Mouse (Mus musculus): ENCODE results near the gene Prkca. TPM values are rescaled to one million over a fixed set of nuclear protein-coding genes. Genes with fewer than 3 reads are reported as not detected.
A peak's percentile ranks its signal among the peaks of the same experiment; 100 is the strongest.

Prkca gene
- total RNA-seq, 2 experiments from 2014 or later = 166 to 177 TPM

DNA sequence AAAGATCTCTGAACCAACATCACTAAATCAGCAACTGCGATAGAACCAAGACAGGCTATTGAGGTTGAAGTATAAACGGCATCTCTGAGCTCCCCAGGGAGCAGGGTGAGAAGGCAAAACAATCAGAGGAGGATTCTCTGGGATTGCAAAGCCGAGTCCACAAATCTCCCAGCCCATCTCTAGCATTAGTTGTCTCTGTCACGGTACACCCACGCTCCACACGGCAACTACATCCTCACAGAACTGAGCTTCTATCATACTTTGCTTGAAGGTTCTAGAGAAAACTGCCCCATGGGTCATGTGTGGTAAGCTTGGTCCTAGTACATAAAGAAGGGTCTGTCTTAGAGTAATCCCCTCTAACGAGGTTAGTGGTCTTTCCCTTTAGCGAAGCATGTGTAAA, 280.6 kb downstream of the Prkca start:
- peak; percentile 42 to 43 for DNase-seq (ENCODE audit: low spot score in 2 of 2)
- intact Hi-C loops (cut with DNase I) = no loop called here

DNA sequence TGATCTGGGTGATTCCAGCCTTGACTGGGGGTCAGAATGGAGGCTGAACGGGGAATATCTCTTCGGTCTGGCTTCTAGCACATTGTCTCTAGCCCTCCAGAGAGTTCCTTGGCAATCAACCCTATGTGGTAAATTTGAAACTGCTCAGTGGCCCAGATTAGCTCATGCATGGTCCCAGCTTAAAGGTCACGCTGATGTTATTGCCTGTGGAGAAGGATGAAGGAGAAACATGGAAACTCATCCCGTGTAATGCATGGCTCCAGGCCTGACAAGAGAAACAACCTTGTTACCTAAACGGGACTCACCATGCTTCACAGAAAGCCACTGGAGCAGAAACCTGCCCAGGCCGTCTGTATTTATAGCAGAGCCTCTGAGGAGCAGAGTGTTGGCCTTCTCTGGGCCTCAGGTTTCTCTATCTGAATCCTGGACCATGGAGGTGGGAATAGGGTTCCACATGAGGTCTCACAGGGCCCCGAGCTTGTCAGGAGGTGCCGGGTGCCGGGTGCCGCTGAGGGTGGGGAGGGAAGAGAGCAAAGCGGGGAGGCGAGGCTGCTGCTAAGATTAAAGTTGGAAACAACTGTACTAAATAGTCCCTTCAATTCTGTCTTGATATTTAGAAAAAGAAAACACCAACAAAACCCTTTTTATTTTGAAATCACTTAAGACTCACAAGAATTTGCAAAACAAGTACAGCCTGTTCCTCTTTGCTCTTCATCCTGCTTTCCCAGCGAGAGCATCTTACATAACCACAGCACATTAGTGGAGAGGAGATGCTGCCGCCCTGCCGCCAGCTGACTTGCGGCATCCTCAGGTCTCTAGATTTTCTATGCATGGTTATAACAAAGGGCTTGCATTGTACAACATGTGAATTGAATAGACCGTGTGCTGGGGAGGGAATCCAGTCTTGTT, 281.9 kb downstream of the Prkca start:
- intact Hi-C loops (cut with DNase I) = no loop called here
- peak; percentile 59 to 65 for DNase-seq (ENCODE audit: low spot score in 2 of 2)

DNA sequence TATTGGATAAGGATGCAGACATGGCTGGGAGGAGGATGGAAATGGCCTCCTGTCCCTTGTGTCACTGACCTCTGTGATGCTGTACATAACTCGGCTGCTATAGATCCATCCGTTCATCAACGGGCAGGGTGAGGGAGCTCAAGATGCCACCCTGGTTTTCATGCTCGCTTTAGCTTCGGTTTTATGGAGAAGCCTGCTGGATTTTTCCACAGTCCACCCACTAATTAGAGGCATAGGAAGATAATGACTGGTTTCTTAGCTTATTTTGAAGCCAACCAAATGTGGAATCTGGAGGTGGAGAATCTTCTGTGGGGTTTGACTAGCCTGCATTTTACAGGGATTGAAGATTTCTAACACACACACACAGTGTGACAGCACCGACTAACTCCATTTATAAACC, 286.6 kb downstream of the Prkca start:
- intact Hi-C loops (cut with DNase I) = no loop called here
- DNase-seq (ENCODE audit: low spot score in 2 of 2) = no peak

DNA sequence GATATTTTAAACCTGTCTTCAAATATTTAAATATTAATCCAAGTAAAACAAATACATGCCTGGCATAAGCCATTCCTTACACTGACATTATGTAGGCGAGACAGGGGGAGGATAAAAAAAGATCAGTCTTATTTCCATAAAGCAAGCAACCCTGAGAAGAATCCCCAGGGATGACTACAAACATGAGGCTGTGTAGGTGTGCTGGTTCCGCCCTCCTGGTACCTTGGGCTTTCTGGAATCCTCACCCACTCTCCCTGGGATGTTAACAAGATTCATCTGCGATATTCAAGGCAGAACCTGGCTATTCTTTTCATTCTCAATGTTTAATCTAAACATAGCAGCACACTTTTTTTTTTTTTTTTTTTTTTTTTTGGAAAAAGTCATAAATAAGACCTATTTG, 289.1 kb downstream of the Prkca start:
- no peak for DNase-seq (ENCODE audit: low spot score in 2 of 2)
- intact Hi-C loops (cut with DNase I) = no loop called here

DNA sequence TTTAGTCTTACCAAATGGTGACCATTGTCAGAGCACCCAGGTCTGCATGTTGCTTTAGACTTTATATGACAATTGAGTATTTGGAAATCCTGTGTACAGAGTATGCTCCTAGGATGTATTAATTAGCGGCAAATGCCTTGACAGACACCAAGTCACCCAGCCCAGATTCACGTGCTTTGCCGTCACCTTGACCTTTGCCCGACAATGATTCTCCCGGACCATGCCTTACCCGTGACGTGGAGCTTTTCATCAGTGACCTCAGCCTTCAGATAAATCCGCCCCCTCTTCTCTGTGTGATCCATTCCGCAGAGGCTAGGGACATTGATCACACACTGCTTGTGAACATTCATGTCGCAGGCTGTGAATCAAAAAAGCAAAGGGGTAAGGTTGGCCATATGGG, 290.0 kb downstream of the Prkca start:
- DNase-seq (ENCODE audit: low spot score in 2 of 2) = no peak
- intact Hi-C loops (cut with DNase I) = no loop called here

DNA sequence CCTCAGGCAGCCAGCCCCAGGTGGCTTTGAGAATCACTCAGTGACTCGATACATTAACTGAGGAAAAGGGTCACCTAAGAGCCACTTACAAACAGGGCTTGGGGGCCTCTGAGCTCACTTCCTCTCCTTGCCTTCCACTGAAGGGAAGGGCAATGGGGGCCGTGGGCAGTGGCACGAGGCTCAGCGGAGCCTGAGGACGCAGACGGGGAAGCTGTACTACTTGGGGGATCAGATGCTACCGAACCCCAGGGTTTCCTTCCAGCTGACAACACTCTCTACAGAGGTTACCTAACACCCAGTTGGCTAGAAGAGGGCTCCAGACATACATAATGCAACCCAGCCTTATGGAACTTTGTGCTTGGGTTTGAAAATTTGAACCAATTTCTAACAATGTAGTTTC, 302.1 kb downstream of the Prkca start:
- intact Hi-C loops (cut with DNase I) = no loop called here

DNA sequence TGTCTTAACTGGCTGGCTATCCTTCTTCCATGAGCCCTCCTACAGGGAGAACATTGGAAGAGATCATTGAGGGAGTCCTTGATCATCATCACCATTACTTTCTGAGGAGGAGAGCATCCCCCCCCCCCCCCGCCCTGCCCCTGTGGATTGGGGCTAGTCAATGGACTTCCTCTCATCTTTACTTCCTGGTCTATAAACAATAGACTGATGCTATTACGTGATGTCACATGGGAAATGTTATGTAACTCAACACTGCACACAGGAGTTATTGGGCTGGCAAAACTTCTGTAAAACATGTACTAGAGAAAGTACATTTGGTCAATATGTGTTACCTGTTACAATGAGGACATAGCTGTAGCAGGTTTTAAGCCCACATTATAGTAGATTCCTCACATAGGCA, 302.9 kb downstream of the Prkca start:
- intact Hi-C loops (cut with DNase I) = no loop called here
- DNase-seq (ENCODE audit: low spot score in 2 of 2) = no peak

More for the DNA sequence above, 302.1 kb downstream of the Prkca start:
- DNase-seq (ENCODE audit: low spot score in 2 of 2) = no peak

DNA sequence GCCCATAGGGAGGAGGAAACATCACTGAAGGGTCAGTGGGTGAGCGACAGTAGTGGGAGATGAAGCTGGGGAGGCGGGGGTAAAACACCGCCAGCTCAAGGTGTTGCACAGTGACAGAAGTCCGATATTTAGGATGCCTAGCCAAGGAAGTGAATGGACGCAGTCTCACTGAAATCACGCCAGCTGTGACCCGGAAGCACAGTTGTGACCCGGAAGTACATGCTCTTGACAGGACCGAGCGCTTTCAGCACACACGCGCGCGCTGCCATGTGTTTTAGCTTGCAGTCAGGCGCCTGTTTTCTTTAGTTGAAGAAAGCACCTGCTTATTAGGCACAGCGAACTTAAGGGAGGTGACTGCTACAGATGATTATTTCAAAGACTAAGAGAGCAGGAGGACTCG, 304.0 kb downstream of the Prkca start:
- no peak for DNase-seq (ENCODE audit: low spot score in 2 of 2)
- intact Hi-C loops (cut with DNase I) = loop anchor here (1.0 to 10.0 kb wide), 2 partner anchors 109 to 305 kb away; partner anchors contain the start of genes Apoh and Prkca

DNA sequence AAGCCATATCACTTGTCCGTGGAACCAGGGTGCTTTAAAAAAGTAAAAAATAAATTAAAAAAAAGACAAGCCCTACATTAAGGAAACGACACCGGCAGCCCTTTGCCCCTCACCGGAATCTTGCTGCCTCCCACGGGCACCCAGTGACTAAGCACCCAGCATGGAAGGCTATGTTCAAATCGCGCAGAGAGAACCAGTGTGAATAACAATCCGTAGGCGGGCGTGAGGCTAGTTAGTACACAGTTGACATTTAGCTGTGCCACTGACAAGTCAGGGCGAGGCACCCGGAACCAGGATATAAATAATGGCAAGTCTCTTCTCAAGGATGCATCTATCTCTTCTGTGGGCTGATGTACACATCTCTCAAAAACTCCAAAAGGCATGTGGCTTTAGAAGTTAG, 304.7 kb downstream of the Prkca start:
- intact Hi-C loops (cut with DNase I) = loop anchor here (1.0 to 10.0 kb wide), 2 partner anchors 109 to 306 kb away; partner anchors contain the start of genes Apoh and Prkca
- no peak for DNase-seq (ENCODE audit: low spot score in 2 of 2)

DNA sequence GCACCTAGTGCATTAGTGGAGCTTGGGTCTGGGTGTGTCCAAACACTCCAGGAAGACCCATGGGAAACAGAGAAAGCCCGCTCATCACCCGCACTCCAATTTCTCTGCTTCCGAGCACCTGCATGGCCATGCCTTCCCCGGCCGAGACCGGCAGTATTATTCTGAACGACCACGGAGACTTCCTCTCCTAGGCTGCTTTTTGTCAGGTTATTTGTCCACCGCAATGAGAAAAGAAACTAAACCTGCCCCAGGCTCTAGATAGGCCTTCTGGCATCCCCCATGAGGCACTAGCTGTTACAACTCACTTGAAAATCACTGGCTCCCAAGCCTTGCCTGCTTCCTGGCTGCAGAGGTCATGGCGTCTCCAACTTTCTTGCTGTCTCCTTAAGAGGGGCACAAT, 307.4 kb downstream of the Prkca start:
- DNase-seq (ENCODE audit: low spot score in 2 of 2) = no peak
- intact Hi-C loops (cut with DNase I) = loop anchor here (10.0 kb wide), 1 partner anchor 308 kb away; the partner anchor contains the start of genes Apoh and Prkca

DNA sequence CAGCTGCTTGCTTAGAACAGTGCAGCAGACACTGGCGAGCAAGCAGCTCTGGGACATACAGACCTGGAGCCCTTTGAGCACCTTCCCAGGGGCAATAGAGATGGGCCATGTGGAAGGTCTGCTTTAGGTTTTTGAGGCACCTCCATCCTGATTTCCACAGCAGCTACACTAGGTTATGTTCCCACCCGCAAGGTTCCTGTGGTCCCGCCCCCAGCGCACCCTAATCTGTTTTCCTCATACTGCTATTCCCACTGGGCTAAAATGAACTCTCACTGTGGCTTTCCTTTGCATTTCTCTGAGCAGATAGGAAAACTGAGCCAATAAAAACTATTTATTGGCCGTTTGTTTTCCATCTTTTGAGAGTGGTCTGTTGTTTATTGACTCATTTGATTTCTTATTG, 308.0 kb downstream of the Prkca start:
- no peak for DNase-seq (ENCODE audit: low spot score in 2 of 2)
- intact Hi-C loops (cut with DNase I) = loop anchor here (10.0 kb wide), 1 partner anchor 309 kb away; the partner anchor contains the start of genes Apoh and Prkca

DNA sequence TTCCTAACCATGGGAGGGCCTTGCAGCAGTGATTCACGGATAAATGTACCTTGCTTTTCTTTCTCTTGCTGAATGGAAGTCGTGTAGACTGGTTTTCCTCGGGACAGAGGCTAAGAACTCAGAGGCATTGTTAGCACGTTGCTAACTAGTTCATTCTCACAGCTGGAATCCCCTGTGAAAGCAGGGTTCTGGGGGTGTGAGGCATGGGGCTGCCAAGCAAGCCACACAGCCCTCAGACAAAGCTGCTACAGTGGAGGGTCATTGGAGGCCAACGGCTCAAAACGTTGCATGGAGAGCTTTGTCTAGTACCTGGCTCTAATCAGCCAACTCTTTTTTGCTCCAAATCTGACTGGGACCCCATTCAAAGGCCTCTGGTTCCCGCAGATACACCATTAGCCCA, 309.4 kb downstream of the Prkca start:
- DNase-seq (ENCODE audit: low spot score in 2 of 2) = no peak
- intact Hi-C loops (cut with DNase I) = loop anchor here (5.0 to 10.0 kb wide), 2 partner anchors 310 to 383 kb away; partner anchors contain the start of genes Apoh and Prkca

DNA sequence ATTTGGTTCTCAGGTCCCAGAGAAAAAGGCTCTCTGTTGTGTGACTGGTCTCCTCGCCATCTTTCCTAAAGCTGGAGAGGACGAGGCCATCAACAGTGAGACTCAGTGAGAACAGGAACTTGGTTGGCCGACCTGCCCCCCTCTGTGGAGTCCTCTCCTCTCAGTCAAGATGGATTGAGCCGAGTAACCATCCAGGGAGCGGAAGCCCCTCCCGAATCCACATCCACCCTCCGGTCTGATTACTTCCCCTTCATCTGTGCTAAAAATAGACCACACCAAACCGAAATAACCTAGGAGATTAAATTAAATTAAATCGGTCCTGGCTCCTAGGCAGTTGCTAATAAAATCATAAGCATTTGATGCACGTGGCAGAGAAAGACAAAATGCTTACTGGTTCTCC, 311.2 kb downstream of the Prkca start:
- no peak for DNase-seq (ENCODE audit: low spot score in 2 of 2)
- intact Hi-C loops (cut with DNase I) = loop anchor here (5.0 to 10.0 kb wide), 2 partner anchors 312 to 385 kb away; partner anchors contain the start of genes Apoh and Prkca

DNA sequence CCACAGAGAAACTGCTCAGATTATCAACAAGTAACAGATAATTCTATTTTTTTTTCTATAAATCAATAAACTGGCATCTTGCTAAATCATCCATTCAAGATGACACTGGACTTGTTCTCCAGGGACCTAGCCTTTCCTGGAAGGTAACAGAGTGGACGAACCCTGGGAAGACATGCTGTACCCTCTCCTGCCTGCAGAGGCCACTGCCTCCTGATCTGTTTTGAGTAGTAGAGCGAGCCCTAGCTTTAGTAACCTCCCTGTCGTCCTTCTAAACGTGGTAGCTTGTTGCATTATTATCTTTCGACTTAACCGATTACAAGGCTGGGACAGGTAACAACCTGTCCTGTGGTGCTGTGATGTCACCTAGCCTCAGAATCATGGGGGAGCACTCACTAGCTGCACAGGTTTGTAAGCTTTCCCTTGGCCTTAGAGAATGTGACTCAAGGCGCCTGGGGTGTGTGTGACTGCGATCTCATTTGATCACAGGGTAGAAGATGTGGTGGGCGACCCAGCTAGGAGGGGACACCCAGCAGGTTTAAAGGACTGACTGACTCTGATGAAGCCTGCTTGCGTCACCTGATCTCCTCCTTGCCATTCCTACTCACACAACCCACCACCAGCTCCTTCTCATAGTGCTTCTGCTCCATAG, 312.6 kb downstream of the Prkca start:
- peak; percentile 46 to 57 for DNase-seq (ENCODE audit: low spot score in 2 of 2)
- intact Hi-C loops (cut with DNase I) = loop anchor here (2.0 to 10.0 kb wide), 3 partner anchors 314 to 386 kb away; partner anchors contain the start of genes Apoh and Prkca

DNA sequence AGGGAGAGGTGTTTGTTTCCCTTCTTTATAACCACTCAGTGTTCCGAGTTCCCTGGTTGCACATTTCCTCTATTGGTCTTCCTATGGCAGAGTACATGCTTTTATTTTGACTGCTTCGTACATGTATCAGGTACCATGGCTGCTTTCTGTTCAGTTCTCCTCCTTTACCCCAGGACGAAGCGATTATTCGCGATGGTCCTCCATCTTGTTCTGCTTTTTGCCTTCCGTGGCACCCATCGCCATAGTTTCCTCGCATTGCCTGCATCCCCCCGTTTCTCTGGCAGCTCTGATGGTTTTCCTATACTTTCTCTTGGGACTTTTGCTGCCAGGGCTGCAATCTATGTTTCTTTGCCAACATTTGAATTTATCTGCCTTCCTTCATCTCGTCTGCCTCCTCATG, 314.4 kb downstream of the Prkca start:
- intact Hi-C loops (cut with DNase I) = no loop called here
- no peak for DNase-seq (ENCODE audit: low spot score in 2 of 2)

DNA sequence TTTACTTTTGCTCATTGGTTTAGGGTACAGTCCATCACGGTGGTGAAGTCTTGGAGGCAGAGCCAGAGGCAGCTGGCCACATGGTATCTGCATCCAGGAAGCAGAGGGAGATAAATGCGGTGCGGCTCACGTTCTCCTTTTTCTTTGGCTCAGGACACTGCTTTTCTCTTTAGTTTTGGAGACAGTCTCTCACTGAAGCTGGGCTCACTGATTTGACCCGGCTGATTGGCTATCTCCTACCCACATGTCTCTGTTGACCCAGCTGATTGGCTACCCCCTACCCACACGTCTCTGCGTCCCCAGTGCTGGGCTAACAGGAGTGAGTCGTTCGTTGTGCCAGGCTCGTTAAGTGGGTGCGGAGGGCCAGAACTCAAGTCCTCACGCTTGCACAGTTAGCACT, 315.3 kb downstream of the Prkca start:
- intact Hi-C loops (cut with DNase I) = no loop called here

DNA sequence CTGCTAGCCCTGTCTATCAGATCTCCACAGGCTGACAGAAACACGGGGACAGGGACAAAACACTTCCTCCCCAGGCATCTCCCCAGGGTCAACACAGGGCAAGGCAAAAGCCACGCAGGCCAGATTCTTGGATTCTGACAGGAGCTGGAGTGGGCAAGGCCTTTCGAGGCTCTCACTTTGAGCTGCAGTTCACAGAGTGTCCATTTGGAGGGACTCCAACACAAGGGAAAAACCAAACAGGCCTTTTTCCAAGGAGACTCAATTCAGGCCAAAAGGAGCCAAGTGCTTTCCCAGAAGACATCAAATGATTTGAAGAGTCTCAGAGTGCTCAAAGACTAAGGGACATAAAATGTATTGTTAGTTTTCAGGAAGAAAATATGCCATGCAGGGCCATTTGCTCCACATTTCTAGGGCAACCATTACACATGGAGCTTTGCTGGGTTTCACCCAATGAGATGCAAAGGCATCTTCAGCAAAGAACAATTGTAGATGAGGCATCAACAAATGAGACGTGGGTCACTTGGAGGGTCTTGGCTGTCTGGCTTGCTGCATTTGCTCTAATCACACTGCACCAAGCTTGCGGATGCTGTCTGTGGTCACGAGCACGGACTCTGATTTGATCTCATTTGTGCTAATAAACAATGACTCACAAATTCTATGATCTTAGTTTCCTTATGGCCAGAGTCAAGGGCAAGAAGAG, 317.9 kb downstream of the Prkca start:
- intact Hi-C loops (cut with DNase I) = no loop called here
- DNase-seq (ENCODE audit: low spot score in 2 of 2) = peak; percentile 45 to 67

More for the DNA sequence above, 315.3 kb downstream of the Prkca start:
- DNase-seq (ENCODE audit: low spot score in 2 of 2) = no peak

DNA sequence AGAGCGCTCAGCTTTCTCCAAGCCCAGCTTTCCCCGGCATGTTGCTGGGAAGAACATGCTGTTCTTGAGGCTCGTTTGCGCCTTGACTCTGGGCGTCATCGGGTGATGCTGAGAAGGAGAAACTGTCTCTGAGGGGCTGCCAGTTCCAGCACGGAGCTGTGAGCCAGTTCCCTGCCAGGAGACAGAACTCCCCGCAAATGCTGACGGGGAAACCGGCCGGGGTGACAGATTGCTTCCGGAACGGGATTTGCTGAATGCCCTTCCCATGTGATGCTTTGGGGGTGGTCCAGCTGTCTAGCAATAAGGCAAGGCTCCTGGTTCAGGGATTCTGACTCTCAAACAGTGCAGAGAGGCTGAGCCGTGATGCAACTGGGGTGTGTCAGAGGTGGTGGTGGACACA, 320.5 kb downstream of the Prkca start:
- DNase-seq (ENCODE audit: low spot score in 2 of 2) = peak; percentile 75 to 81
- intact Hi-C loops (cut with DNase I) = no loop called here

DNA sequence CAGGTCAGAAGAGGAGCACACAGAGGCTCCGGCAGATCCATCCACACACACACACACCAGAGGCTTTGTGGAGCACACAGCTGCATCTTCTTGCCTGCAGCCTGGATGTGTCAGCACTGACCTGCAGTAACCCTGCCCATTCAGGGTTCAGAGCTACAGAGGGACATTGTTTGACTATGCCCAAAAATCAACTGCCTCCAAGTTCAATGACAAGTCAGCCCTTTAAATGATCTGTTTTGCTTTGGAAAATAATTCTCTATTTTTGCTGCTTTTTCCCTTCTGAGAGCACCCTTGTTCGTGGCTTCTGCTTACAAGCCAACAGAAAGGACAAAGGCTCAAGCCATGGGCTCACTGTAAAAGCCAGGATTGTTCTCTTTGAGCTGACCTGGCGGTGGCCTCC, 322.8 kb downstream of the Prkca start:
- intact Hi-C loops (cut with DNase I) = no loop called here
- no peak for DNase-seq (ENCODE audit: low spot score in 2 of 2)

DNA sequence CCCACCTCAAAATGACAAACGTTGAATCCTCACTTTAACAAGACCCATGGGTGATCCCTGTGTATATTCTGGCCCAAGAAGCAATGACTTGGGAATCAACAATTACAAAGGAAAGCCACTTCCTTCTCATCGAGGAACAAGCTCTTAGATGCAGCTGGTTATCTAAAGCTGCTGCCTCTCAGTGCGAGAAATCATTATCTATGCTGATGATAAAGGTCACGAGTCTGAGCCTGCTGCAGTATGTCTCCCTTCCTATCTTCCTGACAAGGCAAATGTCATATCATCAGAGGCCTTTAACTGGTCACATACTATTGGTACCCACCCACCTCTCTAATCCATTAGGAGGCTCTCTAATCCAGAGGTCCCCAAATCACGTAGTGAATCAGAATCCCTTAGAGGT, 328.4 kb downstream of the Prkca start:
- intact Hi-C loops (cut with DNase I) = no loop called here
- no peak for DNase-seq (ENCODE audit: low spot score in 2 of 2)
